Mouse (Mus musculus) liver, embryonic 14.5 days (tissue): Measurements from ENCODE around the gene Fbxo17.

ENCODE experiments used
- CTCF ChIP-seq: IDR thresholded peaks from 2 replicates; pipeline ENCODE4 v1.5.1; 2016; ENCODE audit warnings: antibody characterized with exemption, low read depth, control low read depth
- EP300 ChIP-seq: IDR thresholded peaks from 2 replicates; pipeline ENCODE4 v1.6.1; 2016; ENCODE audit warnings: antibody characterized with exemption, low read depth

GRCm38 (mm10) chr7:28769414-28769958, 52.9 kb downstream of the Fbxo17 start:
- TF ChIP-seq CTCF (no peak), EP300 (no peak)
